Mouse (Mus musculus) gastrocnemius, postnatal 36 days (tissue): ENCODE measurements at regions not wholly inside any gene's neighbourhood (a gene's known extent, or its start where the extent isn't known, plus 50 kb on each side); places are given as distances from the start of the nearest gene placed in this dataset.

Experiments used
- DNase-seq, 2 experiments: peaks; one replicate each; pipeline ENCODE4 v3.0.0; 2022
- intact Hi-C: fragments of 180-260 bp; cut with DNase I; formaldehyde crosslinking; loops from one replicate; pipeline ENCODE4 v1.15.1; 2025

DNA sequence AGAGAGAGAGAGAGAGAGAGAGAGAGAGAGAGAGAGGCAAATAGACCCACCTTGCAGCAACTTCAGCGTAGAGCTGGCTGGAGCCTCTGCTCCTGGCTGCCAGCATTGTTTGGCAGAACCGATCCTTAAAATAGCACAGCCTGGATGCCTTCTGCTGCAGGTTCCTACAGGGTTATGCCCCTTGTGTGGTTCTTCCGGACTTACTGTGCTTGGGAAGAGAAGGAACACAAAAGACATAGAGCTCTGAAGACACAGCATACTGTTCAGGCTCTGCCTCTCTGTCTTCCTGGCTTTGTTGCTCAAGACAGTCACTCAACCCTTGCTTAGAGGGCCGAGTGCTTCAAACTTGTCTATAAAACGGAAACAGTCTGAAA, 86.2 kb upstream of the Slc25a26 start:
- DNase-seq = no peak
- intact Hi-C loops = no loop called here

DNA sequence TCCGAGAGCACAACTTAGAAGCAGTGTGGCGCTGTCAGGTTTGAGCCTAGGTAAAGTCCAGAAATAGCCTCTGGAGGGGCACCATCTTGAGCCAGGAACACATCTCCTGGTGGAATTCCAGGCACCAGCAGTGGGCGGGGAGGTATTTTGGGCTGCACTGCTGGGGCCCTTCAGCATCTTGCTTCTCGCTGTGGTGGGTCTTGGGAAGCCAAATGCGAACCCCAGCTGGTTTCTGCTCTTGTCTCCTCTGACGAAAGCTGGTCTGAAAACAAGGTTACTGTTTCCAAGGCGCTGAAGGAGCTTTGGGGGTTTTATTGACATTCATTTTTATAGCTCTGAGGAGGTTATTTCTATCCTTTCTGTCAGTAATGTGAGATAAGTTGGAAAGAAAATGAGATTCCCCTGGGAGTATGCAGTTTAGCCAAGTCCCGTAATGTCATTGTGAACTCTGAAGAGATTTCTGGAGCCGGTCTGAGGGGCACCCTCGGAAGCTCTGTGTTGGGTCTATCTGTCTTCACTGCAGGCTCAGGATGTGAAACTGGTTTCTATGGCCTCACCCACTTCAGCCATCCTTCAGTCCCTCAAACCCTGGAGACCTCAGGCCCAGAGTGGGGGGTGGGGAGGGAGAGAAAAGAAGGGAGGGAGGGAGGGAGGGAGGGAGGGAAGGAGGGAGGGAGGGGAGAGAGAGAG, 86.7 kb upstream of the Slc25a26 start:
- intact Hi-C loops = no loop called here
- DNase-seq = no peak

GRCm38 (mm10) chr6:94412341-94412740, 87.8 kb upstream of the Slc25a26 start:
- intact Hi-C loops = no loop called here
- DNase-seq = no peak

DNA sequence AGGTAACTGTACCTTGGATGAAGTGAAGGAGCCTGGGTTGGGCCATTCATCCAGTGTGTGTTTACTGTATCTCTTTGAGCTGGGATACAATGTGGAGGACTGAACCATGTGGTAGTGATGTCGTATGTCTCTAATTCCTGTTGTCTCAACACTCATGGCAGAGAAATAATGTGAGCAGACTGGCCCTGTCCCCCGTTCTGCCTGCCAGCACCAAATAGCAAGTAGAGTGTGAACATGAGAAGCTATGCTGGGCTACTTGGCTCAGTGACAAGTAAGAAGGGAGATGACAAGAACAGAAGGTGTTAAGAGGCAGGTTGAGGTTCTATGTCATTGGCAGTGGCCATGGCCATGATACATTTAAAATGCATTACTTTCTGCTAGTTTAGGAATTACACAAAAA, 89.7 kb upstream of the Slc25a26 start:
- intact Hi-C loops = no loop called here
- no peak for DNase-seq

DNA sequence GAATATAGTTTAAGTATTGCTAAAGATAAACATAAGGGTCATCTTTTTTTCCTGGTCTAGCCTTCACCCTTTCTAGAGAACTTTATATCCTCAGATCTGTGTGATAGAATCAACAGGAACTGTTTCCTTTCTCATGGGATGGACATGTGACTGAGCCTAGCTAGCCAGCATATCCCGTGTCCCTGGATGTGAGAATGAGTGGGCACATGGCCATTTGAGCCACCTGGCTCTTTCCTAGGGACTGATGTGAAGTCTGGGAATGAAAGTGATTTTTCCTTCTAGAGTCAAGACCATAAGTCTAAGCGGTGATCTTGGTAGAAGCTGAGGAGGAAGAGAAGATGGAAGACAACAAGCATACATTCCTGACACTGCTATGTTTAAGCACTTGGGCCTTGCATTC, 91.1 kb upstream of the Slc25a26 start:
- intact Hi-C loops = no loop called here
- no peak for DNase-seq

DNA sequence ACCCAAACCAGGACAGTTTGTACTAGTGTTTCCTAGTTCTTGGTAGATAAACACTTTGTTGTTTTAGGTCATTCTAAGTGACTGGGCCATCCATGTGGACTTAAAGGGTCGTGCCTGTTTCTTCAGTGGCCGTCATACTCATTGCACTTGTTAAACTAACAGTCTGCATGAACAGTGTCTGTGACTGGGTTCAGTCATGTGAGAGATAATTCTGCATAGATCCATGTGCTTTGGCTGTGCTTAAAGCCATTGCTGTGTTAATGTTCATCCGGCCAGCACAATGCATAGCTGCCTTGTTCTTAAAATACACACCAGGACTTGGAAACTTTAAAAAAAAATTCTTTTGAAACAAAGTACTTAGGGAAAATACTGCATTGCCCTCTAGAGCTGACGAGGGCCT, 92.4 kb upstream of the Slc25a26 start:
- intact Hi-C loops = no loop called here
- no peak for DNase-seq

- intact Hi-C loops = no loop called here
- no peak for DNase-seq
These were observed 94.6 kb upstream of the Slc25a26 start for GRCm38 (mm10) chr6:94405371-94406076.

DNA sequence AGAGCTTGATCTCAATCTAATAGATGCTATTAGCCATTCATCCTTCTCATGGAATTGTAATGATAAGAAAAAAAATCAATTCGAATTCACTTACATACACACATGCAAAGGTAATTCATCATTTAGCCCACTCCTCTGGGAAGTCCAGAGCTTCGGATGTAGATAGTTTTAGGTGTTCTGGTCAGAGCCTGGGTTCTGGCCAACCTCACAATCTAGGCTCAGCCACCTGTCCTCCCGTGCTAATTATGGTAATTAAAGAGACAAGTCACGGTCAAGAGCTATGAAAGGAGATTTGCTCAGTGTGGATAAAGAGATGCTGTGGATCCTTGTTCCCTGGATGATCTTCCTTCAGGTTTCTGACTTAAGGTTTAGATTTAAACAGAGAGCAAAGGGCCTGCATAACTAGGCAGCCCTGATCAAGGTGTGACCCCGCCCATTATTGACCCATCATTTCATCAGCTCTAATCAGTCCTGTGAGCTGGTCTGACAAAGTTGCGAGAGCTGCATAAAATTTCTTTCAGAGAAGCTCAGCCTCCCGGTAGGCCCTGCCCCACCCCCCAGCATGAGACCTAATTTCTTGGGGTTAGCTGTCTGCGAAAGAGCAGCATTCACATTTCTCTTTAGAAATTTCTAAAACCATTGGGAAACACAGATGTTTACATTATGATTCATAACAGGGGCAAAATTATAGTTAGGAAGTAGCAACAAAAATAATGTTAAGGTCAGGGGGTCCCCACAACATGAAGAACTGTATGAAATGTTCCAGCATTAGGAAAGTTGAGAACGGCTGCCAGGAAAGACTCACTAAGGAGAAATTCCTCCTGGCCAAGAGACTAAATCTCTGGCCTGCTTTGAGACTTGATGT, 98.3 kb upstream of the Slc25a26 start:
- no peak for DNase-seq
- intact Hi-C loops = no loop called here

DNA sequence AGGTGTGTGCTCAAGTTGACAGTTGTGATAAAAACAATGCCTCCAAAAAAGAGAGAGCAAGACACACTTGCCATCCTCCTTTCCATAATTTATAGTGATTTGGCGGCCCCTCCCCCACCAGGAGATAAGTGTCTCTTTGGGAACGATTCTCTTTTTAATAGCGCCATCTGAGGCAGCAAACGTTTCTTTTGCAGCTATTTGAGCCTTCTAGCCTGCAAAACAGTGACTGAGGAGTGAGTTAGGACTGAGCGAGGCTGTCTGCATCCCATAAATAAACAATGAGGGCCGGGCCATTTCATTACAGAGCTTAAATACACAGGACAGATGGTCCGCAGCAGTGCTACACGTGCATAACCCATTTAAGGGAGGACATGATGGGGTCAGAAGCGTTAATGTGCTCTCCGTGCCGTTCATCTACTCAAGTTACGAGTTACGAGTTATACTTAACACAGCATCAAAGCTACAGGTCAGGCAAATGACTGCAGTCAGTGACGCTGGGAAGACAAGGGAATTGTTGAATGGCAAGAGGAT, 99.0 kb upstream of the Slc25a26 start:
- intact Hi-C loops = no loop called here
- DNase-seq = no peak

- no peak for DNase-seq
- intact Hi-C loops = no loop called here
These were observed 99.6 kb upstream of the Slc25a26 start for GRCm38 (mm10) chr6:94400471-94401051.

DNA sequence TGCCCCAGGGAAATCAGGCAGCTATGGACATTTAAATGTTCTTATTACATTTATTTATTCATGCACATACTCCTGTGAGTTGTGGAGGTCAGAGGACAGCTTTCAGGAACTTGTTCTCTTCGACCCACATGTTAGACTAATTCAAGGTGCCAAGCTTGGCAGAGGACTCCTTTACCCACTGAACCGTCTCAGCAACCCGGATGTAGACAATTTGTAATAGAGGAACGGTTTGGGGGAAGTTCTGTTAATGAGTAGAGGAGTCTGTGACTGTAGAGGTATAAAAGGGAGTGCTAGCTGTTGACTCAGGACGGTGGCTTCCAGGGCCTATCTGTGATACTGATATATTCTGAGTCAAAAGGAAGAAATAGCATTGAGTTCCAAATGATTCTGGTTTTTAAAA, 107.4 kb upstream of the Magi1 start:
- DNase-seq = no peak
- intact Hi-C loops = no loop called here

DNA sequence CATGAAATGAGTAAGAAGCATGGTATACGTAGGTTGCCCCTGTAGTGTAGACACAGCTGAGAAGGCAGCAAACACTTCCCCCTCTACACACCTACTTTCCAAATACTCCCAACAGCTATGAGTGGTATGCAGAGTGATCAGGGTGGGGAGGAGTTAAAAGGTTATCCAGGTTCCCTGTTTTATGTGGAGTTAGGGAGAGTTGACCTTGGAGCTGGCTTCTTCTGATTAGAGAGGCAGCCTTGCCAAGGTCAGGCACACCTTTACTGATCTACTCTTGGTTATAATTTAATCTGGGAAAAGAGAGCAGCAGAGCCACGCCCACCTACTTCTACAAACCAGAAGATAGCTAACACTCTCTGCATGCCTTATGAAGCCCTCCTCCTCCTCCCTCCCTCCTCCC, 106.7 kb upstream of the Magi1 start:
- intact Hi-C loops = no loop called here
- DNase-seq = no peak

- intact Hi-C loops = no loop called here
- DNase-seq = no peak
These were observed 106.0 kb upstream of the Magi1 start for GRCm38 (mm10) chr6:94389716-94390115.

- intact Hi-C loops = no loop called here
- DNase-seq = no peak
These were observed 103.9 kb upstream of the Magi1 start for GRCm38 (mm10) chr6:94387648-94388047.

DNA sequence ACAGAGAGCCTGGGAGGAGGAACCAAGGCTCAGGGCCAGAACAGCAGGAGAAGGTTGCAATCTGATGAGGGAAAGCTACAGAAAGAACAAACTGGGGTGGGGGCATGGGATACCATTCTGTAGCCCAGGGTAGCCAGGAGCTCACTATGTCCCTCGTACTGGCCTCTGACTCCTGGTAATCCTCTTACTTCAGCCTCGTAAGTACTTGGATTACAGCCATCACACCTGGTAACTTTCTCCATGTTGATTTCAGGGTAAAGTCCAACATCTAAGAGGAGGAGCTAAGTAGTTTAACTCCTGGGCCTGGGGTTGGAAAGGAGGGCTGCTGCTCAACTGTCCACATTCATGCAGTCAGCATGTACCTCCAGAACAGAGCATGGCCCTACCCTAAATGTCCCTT, 101.8 kb upstream of the Magi1 start:
- intact Hi-C loops = no loop called here
- no peak for DNase-seq

DNA sequence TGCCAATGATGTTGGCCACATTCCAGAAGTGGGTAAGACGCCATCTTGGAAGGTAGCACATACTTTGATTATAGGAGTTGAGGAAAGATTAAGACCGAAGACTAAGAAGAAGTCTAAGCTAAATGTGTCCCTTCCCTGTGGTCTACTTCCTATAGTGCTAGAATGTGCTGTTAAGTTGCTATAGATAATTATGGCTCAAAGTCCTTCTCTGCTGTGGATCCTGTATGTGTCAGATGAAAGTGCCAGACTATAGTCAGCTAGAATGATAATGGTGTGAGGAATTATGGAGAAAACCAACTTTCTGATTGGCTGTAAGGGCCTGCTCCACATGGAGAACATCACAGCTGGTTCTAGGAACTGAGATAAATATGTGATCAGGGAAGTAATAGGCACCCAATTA, 86.3 kb upstream of the Magi1 start:
- DNase-seq = no peak
- intact Hi-C loops = no loop called here

- DNase-seq = no peak
- intact Hi-C loops = no loop called here
These were observed 80.2 kb upstream of the Magi1 start for GRCm38 (mm10) chr6:94363951-94364350.

DNA sequence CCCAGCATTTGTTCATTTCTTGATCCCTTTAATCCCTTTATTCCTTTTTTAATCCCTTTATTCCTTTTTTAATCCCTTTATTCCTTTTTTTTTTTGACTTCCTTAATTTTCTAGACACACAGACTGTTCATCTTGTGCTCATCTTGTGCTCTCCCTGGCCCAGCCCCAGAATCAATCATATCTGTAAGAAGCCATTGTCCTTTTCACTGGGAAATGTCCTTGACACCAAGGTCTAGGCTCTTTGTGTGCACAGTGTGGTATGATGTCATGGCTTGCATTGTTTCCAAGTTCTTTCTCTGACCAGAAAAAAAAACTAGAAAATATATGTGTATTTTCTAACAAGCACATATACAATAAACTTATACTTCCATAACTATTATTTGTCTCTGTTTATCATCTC, 78.9 kb upstream of the Magi1 start:
- intact Hi-C loops = no loop called here
- DNase-seq = no peak

- no peak for DNase-seq
These were observed 73.9 kb upstream of the Magi1 start for GRCm38 (mm10) chr6:94357568-94357967.

GRCm38 (mm10) chr6:94354451-94355095, 70.9 kb upstream of the Magi1 start:
- no peak for DNase-seq
- intact Hi-C loops = loop anchor here (5.0 kb wide), 1 partner anchor 257 kb away; no protein-coding TSS in a partner anchor

More at GRCm38 (mm10) chr6:94357568-94357967, 73.9 kb upstream of the Magi1 start:
- intact Hi-C loops = no loop called here
